Mouse (Mus musculus) Muller cell, postnatal 12 days (primary cell): ENCODE measurements at regions not wholly inside any gene's neighbourhood (a gene's known extent, or its start where the extent isn't known, plus 50 kb on each side); places are given as distances from the start of the nearest gene placed in this dataset.

Source experiments
- DNase-seq: peaks from one replicate; pipeline ENCODE4 v3.0.0-alpha.2; 2015; ENCODE audit errors: inconsistent ontology term

DNA sequence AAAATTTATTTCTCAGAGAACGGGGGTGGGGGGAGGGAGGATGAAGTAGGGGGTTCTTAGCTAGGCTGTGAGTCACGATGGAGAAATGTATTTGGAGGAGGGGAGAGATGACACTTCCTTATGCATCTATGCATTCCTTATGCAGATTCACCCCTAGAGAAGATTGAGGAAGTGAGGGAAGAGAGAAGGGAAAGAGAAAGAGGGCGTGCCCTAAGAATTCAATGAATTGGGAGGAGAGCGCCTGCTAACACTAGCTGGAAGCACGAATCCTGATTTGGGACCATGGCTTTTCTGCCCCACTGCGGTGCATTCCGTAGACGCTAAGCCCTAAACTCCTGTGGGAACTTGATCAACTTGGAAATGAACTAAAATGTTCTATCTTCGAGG lies 56.1 kb downstream of the Foxi3 start:
- DNase-seq: no peak

DNA sequence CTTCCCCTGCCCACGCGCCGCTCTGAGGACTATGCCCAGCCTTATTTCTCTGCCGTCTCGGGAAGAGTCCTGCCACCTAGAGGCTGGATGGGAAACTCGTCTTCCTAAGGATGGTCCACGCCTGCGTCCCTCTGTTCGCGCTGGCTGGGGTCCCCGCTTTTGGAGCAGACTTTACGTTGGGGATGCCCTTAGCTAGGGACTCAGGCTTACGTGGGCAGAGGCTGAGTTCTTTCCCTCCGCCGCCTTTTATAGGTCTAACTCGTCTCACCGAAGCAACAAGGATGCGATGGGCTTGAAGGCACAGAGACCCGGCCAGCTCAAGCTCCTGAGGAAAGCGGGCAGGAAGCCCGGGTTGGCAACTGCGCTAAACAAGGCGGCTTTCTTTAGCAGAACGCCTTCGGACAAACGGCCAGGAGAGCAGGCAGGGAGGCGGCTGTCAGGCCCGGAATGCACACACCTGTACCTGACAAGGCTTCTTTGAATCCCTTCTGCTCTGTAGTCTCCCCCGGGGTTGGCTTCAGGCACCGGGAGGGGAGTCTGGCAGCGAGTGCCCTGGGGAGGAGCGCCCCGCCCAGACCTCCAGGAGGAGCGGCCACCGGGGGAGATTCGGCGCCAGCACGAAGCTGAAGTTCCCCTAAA lies 56.6 kb downstream of the Foxi3 start:
- peak; percentile 77 for DNase-seq

DNA sequence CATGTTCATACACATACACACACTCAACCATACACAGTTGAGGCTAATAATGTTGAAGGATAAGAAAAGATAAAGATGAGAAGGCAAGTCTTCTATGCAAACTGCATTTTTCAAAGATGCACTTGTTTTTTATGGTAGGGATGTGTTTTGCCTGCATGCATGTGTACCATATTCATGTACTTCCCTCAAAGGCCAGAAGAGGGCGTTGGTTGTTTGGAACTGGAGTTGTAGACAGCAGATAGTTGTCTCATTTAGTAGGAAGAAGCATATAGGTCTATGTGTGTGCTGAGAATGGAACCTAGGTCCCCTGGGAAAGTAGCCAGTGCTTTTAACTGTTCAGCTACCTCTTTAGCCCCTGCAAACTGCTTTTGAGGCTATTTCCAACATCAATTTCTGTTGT lies 60.1 kb downstream of the Foxi3 start:
- no peak for DNase-seq

DNA sequence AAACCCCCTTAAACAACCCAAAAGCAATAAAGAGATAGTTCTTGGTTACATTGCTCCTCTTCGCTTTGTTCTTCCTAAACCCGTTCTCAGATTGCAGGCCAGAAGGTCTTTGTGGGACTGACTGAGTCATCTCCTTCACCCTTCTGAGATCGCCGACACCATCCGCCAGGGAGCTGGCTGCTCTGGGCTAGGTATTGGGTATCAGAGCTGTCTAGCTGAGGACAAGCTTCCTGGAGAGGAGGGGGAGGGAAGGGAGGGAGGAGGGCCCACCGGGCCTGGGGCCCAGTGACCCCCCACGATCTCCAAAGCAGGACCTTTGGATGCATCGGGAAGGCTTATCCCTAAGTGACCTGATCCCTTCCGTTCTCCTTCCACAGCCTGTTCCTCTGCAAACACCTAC lies 65.0 kb downstream of the Foxi3 start:
- no peak for DNase-seq

DNA sequence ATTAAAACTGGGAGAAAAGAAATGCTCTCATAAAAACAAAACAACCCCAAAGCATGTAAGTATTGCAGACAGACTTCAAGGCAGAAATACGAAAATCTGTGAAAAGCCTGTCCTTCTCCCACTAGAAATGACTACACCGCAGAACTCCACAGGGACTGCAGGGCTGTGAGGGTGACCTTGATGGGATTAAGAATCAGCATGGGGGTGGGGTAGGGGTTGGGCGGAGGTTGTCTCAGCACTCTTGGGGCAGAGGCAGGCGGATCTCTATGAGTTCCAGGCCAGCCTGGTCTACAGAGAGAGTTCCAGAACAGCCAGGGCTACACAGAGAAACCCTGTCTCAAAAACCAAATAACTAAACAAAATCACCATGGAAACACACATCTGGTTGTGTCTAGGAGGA lies 69.1 kb downstream of the Foxi3 start:
- no peak for DNase-seq

DNA sequence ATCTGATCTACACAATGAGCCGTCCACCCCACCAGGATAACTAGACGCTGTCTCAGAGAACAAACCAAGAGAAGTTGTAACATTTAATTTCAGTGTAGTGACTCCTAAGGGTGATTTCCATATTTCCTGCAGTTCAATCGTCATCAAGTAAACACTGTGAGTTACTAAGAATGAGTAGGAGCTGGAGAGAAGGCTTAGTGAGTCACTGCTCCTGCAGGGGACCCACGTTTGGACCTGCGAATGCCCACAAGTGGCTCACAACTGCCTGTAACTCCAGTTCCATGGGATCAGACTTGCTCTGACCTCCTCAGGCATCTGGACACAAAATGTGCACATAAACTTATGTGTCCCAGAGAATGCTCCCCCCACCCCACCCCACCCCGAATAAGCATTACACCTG lies 73.3 kb downstream of the Foxi3 start:
- DNase-seq: no peak

DNA sequence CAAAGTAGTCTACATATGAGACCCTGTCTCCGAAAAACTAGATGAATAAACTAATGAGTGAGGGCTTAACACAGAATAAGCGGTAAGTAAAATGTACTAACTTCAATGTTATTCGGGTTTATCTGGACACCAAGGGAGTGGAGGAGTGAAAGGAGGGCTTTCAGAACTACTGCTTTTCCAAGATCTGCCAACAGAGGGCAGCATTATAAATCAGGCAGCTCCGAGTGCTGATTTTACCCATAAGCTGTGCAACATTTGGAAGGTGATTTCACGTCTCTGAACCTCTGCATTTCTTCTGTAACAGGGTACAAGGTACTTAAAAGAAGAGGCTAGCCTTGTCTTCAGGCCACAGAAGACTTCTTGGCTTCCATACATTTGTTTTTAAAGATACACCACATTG lies 74.2 kb downstream of the Foxi3 start:
- DNase-seq: no peak

DNA sequence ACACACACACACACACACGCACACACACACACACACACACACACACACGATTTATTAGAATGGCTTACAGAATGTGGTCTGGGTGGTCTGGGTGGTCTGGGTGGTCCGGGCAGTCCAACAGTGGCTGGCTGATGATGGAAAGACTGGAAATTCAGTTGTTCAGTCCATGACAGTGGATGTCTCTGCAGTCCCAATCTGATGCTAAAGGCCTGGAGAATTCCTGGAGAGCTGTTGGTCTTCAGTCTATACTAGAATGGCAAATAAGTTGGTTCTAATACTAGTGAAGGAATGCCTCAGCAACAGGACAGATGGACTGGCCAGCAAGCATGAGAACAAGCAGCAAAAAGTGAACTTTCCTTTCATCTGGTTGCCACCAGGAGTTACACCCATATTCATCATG lies 87.9 kb downstream of the Foxi3 start:
- DNase-seq: no peak

DNA sequence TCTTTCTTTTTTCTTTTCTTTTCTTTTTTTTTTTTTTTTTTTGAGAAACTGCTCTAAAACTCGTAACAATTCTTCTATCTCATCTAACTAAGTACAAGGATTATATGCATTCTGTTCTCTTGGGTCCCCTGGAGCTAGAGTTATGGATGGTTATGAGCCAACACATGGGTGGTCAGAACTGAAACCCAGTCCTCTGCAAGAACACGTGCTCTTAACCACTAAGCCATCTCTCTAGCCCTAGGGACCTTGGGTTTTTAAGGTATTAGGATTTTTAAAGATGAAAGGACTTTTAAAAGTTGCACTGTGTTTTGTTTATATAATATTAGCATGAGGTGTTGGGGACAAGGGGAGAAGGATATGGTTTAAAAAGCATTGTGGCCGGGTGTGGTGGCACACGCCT lies 88.9 kb downstream of the Foxi3 start:
- no peak for DNase-seq

DNA sequence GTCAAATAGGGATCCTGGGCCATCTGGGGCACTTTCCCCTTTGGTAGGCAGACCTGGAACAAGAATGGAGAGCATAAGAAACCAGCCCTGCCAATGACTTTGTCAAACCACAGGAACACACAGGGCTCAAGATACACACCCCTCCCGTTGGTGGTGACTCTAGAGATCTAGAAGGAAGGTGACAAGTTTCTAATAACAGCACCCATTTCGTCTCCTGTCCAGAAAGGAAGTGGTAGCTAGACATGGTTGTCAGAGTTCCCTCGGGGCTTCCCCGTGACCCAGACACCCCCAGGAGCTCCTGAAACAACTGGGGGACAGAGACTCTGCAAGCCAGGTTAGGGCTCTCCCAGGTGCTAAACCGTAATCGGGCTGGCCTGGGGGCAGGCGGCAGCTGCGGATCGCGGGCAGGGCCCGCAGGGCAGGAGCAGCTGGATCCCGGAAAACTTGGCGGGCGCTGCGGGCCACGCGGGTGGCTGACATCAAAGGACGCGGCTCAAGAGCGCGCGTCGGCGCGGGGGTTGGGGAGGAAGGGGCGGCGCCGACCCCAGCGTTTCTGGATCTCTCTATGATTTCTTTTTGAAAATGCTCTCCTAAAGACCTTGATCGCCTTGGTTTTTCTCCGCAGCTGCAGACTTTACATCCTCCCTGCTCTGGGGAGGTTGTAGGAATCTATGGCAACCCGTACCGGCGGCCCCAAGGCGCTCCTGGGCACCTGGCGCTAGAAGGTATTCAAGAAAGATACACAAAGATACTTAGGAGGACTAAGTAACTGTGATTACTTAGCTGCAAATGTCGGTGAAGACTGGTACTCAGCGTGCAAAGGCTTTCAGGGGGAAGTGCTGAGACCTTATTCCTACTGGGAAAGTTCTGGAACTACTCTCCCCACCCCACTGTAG lies 92.1 kb downstream of the Foxi3 start:
- peak; percentile 32 for DNase-seq

DNA sequence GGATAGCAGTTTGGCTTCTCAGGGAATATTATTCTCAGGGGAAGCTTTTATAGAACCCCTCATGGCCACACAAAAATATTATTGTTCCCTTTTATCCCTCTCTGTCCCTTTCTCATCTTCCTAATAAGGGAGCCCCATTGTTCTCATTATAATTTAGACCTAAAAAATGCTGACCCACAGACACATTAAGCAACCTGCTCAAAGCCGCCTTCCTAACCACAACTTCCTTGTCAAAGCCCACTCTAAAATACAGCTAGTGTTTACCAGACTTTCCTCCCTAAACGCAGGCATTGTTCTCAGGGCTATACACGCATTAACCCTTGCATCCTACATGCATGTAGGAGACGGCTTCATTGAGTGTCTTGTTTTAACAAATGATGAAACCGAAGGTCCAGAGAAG lies 93.9 kb downstream of the Foxi3 start:
- DNase-seq: no peak

DNA sequence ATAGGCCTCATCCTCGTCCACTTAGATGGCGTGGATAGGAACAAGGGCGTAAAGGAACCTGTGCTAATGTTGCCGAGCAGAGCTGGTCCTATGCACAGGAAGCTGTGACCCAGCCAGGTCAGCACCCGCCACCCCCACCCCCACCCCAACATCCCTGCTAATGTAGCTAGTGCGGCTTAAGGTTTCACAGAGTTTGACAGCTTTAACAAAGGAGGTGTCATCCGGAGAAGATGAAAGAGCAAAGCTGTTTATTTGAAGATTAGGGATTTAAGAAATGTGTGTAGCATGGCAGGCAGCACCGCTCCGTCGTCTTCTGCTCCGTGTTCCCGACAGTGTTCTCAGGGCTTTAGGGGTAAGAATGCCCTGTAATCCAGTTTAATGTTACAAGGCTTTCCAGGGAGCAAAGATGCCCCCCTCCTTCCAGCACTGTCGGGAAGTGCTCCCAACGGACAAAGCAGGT lies 93.5 kb downstream of the Thnsl2 start:
- DNase-seq: no peak

DNA sequence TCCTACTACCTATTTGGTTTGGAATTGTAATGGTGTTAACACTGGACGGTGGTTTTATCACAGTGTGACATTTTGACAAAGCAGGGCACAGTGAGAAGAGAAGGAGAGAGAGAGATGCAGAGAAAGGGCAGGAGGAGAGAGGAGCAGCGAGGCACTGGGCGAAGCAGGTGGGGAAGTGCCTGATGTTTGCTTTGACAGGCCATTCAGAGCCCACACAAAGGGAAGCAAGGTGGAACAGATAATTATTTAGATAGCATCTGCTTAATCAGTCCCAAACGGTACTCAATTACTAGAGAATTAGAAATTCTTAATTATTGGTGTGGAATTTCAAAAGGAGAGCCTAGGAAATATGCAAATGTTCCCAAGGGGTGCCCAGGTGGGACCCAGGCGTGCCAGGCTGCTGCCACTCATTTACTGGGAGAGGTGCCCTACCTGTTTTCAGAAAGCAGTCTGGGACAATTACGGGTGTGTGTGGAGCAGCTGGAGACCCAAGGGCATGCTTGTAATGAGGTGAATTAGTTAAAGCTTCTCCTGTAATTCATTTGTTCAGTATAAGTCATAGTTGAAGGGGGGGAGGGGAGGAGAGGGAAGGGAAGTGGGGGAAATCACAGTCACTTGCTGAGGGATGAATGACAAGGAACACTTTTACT lies 86.9 kb downstream of the Thnsl2 start:
- no peak for DNase-seq

DNA sequence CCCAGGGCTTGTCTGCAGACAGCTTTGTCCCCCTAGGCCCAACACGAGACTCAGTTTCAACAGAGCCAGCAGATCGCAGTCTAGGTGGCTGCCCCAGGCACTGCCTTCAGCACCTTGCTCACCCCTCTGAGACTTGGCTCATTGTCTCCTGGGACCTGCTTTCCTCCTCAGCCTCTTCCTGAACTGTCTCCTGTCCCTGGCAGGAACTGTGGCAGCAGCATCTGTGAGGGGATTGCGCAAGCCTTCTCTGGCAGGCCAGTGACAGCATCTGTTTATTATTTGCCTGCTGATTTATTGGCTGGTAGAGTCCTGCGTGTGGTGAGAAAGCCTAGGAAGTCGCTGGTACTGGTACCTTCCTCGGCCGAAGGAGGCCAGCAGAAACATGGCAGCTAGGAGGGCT lies 84.1 kb downstream of the Thnsl2 start:
- DNase-seq: no peak

DNA sequence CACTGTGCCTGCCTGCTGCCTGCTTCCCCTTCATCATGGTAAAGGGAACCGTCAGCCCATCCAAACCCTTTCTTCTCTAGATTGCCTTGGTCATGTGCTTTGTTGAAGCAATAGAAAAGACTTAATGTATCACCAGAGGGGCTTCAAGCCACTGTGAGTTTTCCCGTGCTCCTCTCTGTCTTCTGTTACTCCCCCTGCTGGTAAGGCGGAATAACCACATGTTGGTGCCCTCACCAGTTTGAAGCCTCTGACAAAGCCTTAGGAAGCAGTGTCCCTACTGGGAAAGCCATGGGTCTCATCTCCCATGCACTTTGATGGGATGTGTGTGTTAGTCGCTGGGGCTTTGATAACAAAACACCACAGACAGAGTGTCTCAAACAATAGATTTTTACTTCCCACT lies 81.3 kb downstream of the Thnsl2 start:
- no peak for DNase-seq

DNA sequence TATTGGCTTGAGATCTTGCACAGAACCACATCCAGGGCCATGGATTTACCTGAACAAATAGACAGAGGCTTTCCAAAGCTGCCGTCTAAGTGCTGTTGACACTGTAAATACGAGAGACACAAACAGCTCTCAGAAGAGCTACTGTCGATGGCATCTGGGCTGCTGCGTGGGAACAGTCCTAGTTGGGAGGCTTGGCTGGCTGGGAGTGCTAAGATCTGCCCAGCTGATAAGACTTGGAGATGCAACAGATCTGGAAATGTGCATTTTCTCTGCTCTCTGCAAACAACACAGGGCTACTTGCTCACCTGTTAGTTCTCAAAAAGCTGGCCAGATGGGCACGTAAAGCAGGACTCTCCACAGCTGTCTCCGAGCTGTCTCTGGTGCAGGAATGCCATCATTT lies 78.8 kb downstream of the Thnsl2 start:
- DNase-seq: no peak

DNA sequence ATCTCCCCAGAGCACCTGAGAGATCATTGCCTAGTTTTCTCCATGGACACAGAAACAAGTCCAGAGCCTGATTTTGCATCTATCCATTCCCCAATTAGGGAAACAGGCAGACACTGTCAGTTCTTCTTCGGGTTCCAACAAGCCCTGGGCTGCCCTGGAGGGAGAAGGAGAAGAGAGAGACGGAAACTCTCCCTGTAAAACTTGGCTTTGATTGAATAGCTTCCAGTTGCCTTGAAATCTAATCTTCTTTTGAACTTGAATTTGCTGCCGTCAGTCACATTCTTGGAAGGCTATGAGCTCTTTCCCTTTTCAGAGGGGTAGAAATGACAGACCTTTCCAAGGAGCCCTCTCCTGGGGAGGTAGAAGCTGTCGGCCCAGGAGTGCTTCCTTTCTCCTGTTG lies 75.0 kb downstream of the Thnsl2 start:
- peak; percentile 50 for DNase-seq

DNA sequence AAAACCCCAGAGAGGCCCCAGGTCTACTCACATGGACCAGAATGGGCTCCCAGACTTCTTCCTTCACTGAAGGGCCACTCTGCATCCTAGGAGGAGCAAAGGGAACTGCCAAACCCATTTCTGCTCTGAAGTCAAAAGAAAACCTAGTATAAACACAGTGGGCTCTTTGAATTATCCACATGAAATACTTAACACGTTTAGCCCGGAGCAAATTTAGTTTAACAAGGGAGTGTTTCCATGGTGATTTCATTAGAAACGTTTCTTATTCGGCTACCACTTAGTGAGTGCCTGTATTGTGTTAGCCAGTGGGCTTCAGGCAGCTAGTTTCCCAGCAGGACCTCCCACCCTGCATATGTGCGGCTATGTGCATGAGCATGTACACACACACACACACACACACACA lies 69.4 kb downstream of the Thnsl2 start:
- DNase-seq: no peak
